Mouse (Mus musculus): Measurements from ENCODE around the gene Prss45. TPM values are rescaled to one million over a fixed set of nuclear protein-coding genes. Genes with fewer than 3 reads are reported as not detected.

Gene Prss45
- total and polyA plus RNA-seq, 3 experiments = not detected

DNA sequence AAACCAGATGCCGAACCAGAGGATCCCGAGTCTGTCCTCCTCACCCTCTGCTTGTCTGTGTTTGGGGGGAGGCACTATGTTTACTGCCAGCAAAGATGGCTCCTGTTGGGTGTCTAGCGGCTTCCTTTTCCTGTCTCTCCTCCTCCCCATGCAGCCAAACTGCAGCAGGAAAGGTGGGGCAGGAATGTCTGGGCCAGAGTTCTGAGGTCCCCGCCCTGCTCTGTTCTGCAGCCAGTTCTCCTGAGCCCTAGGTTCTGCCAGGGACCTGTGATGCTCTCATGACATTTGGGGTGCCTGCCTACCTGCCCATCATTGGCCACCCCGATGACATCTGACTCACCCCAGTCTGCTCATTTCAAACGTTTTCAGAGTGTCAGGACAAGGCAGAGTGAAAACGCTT is 47.6 kb downstream of the Prss45 start:
- H3K9ac ChIP-seq (ENCODE audit: control insufficient read depth, low read depth, low read length, poor library complexity, severe bottlenecking) = no peak overlapping the region
- TF ChIP-seq SMC3 (IDR thresholded peaks at IDR 0.05; ENCODE audit: low read depth, low read length) (no peak), MXI1 (IDR thresholded peaks at IDR 0.05; ENCODE audit: low read depth, low read length) (no peak), ZKSCAN1 (IDR thresholded peaks at IDR 0.05; ENCODE audit: low read depth, low read length) (no peak), POLR2AphosphoS5 (IDR thresholded peaks at IDR 0.05; ENCODE audit: borderline replicate concordance, low read depth, low read length) (no peak)
- H3K27ac ChIP-seq (ENCODE audit: control insufficient read depth, low read depth, low read length) = no peak overlapping the region
- no peaks in the 10 kb centered on the region for H3K4me1 ChIP-seq (ENCODE audit: control insufficient read depth in 1 of 2, insufficient read depth in 2 of 2, low read length in 2 of 2)
- no peaks in the 10 kb centered on the region for H3K27me3 ChIP-seq (ENCODE audit: control insufficient read depth in 1 of 2, insufficient read depth in 2 of 2, low read length in 2 of 2)
- H3K79me2 ChIP-seq (ENCODE audit: control insufficient read depth, insufficient read depth, low read length, poor library complexity) = no peaks in the 10 kb centered on the region
- no peak overlapping the region for H3K4me3 ChIP-seq (ENCODE audit: control insufficient read depth in 1 of 2, insufficient read depth in 1 of 2, low read depth in 2 of 2, low read length in 2 of 2)
- H3K36me3 ChIP-seq (ENCODE audit: control insufficient read depth in 1 of 2, insufficient read depth in 2 of 2, low read length in 2 of 2) = no peaks in the 10 kb centered on the region
- no peaks in the 10 kb centered on the region for H3K9me3 ChIP-seq (replicated peaks; ENCODE audit: insufficient read depth, low read length)
- no peak for DNase-seq (ENCODE audit: low read depth, low spot score)

DNA sequence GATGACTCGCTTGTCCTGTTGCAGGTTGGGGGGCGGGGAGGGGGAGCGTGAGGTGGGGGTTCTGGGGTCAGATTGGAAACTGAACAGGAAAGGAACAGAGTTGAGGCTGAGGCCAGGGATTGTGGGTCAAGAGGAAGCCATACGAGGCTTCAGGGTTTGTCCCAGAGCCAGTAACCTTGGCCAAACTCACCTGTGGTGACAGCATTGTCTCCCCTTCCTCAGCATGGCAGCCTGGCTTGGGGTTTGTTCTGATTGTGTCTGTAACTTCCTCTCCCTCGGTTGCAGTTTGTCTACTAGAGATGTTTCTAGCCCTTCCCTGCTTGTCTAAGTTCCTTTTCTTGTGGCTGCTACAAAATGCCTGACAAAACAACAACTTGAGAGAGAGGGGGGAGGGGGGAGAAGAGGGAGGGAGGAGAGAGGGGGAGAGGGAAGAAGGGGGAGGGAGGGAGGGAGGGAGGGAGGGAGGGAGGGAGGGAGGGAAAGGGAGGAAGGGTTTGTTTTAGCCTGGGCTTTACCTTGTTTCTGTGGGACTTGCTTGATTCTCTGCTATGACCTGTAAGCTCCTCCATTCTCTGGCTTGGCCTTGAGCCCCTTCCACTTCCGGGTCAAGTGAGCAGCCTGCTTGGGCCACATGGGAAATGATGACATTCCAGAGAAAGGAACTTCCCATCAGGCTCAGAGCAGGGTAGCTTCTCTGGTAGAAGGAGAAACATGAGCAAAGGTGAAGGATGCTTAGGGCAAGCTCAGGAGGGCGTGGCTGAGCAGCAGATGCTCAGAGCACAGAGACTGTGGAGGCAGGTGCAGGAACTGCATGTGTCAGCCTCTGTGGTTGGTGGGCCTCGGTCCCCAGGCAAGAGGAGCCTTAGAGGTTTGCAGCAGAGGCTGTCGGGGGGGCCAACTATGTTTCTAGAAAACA is 53.3 kb downstream of the Prss45 start:
- no peak overlapping the region for H3K9ac ChIP-seq (ENCODE audit: control insufficient read depth, low read depth, low read length, poor library complexity, severe bottlenecking)
- no peaks in the 10 kb centered on the region for H3K4me1 ChIP-seq (ENCODE audit: control insufficient read depth in 1 of 2, insufficient read depth in 2 of 2, low read length in 2 of 2)
- no peaks in the 10 kb centered on the region for H3K27me3 ChIP-seq (ENCODE audit: control insufficient read depth in 1 of 2, insufficient read depth in 2 of 2, low read length in 2 of 2)
- TF ChIP-seq KAT2A (conservative IDR thresholded peaks at IDR 0.05; ENCODE audit: low read depth, low read length) (no peak), POLR2AphosphoS2 (IDR thresholded peaks at IDR 0.05; ENCODE audit: low read length) (no peak), CTCF (IDR thresholded peaks at IDR 0.05 in 2 of 3, conservative IDR thresholded peaks at IDR 0.05 in 1 of 3; ENCODE audit: control insufficient read depth in 1 of 3, insufficient read depth in 1 of 3, low read depth in 2 of 3, low read length in 3 of 3, poor library complexity in 1 of 3, severe bottlenecking in 1 of 3) (no peak), ETS1 (IDR thresholded peaks at IDR 0.05; ENCODE audit: low read depth, low read length) (no peak), RCOR1 (IDR thresholded peaks at IDR 0.05; ENCODE audit: low read depth, low read length) (no peak), MAZ (IDR thresholded peaks at IDR 0.05; ENCODE audit: low read depth, low read length) (no peak), USF2 (IDR thresholded peaks at IDR 0.05; ENCODE audit: borderline replicate concordance in 1 of 2, insufficient read depth in 1 of 2, low read depth in 1 of 2, low read length in 2 of 2) (no peak), ELF1 (IDR thresholded peaks at IDR 0.05; ENCODE audit: low read depth, low read length) (no peak), SIN3A (IDR thresholded peaks at IDR 0.05; ENCODE audit: low read length) (no peak), SMC3 (IDR thresholded peaks at IDR 0.05; ENCODE audit: low read depth, low read length) (no peak), GABPA (IDR thresholded peaks at IDR 0.05; ENCODE audit: low read depth, low read length) (no peak), GATA1 (IDR thresholded peaks at IDR 0.05; ENCODE audit: low read depth, low read length) (no peak), TBP (IDR thresholded peaks at IDR 0.05; ENCODE audit: low read depth, low read length) (no peak), JUND (IDR thresholded peaks at IDR 0.05; ENCODE audit: low read depth, low read length) (no peak), HCFC1 (IDR thresholded peaks at IDR 0.05; ENCODE audit: low read depth, low read length) (no peak)
- DNase-seq (ENCODE audit: low read depth, low spot score) = no peak
- no peak overlapping the region for H3K27ac ChIP-seq (ENCODE audit: control insufficient read depth, low read depth, low read length)
- H3K36me3 ChIP-seq (ENCODE audit: control insufficient read depth in 1 of 2, insufficient read depth in 2 of 2, low read length in 2 of 2) = no peaks in the 10 kb centered on the region
- no peak overlapping the region for H3K4me3 ChIP-seq (ENCODE audit: control insufficient read depth in 1 of 2, insufficient read depth in 1 of 2, low read depth in 2 of 2, low read length in 2 of 2)
- no peaks in the 10 kb centered on the region for H3K79me2 ChIP-seq (ENCODE audit: control insufficient read depth, insufficient read depth, low read length, poor library complexity)
- H3K9me3 ChIP-seq (replicated peaks; ENCODE audit: insufficient read depth, low read length) = no peaks in the 10 kb centered on the region

Data from MEL (cell line).